Mouse (Mus musculus) MEL (cell line): ENCODE results near the gene March4. TPM values are rescaled to one million over a fixed set of nuclear protein-coding genes. Genes with fewer than 3 reads are reported as not detected.

ENCODE experiments used
- DNase-seq: peaks from one replicate; pipeline ENCODE4 v3.0.0; 2011; ENCODE audit warnings: low read depth, low spot score
- H3K27ac ChIP-seq: 2 replicates; pipeline ENCODE4 v1.5.1; 2012; ENCODE audit warnings: low read depth, mild to moderate bottlenecking, control low read depth, low read length, moderate library complexity; ENCODE audit not compliant: control insufficient read depth
- H3K27me3 ChIP-seq, 2 experiments: fragments of 150-350 bp in 1 of 2; sonication (generic) in 1 of 2; 2 replicates each; pipeline ENCODE4 v1.6.1; 2012; ENCODE audit warnings: low read length in 2 of 2, mild to moderate bottlenecking in 2 of 2, improper control_type of control experiment in 1 of 2, moderate library complexity in 1 of 2; ENCODE audit not compliant: insufficient read depth in 2 of 2, control insufficient read depth in 1 of 2
- H3K36me3 ChIP-seq, 2 experiments: 2 replicates each; pipeline ENCODE4 v1.6.1; 2012 to 2014; ENCODE audit warnings: low read length in 2 of 2, improper control_type of control experiment in 1 of 2, inconsistent platforms in 1 of 2, mild to moderate bottlenecking in 1 of 2; ENCODE audit not compliant: insufficient read depth in 2 of 2, control insufficient read depth in 1 of 2
- H3K4me1 ChIP-seq, 2 experiments: fragments of 150-350 bp in 1 of 2; sonication (generic) in 1 of 2; 2 replicates each; pipeline ENCODE4 v1.6.1; 2012; ENCODE audit warnings: low read length in 2 of 2, improper control_type of control experiment in 1 of 2, mild to moderate bottlenecking in 1 of 2; ENCODE audit not compliant: insufficient read depth in 2 of 2, control insufficient read depth in 1 of 2
- H3K4me3 ChIP-seq, 2 experiments: fragments of 150-350 bp in 1 of 2; sonication (generic) in 1 of 2; 2 replicates each; pipeline ENCODE4 v1.5.1; 2012; ENCODE audit warnings: low read depth in 2 of 2, low read length in 2 of 2, mild to moderate bottlenecking in 2 of 2, moderate library complexity in 2 of 2, control low read depth in 1 of 2, improper control_type of control experiment in 1 of 2; ENCODE audit not compliant: control insufficient read depth in 1 of 2, insufficient read depth in 1 of 2
- H3K79me2 ChIP-seq: 2 replicates; pipeline ENCODE4 v1.6.1; 2012; ENCODE audit warnings: mild to moderate bottlenecking, low read length, moderate library complexity; ENCODE audit not compliant: control insufficient read depth, poor library complexity, insufficient read depth
- H3K9ac ChIP-seq: 2 replicates; pipeline ENCODE4 v1.6.1; 2012; ENCODE audit warnings: low read depth, mild to moderate bottlenecking, control low read depth, low read length, moderate library complexity; ENCODE audit not compliant: control insufficient read depth, poor library complexity, severe bottlenecking
- H3K9me3 ChIP-seq: fragments of 150-350 bp; sonication (generic); replicated peaks from 2 replicates; pipeline ENCODE4 v1.6.1; 2012; ENCODE audit warnings: mild to moderate bottlenecking, low read length, improper control_type of control experiment, moderate library complexity; ENCODE audit not compliant: insufficient read depth
- BHLHE40 ChIP-seq: IDR thresholded peaks from 2 replicates; pipeline ENCODE4 v1.6.1; 2012; ENCODE audit warnings: low read depth, mild to moderate bottlenecking, inconsistent platforms, low read length, improper control_type of control experiment, borderline replicate concordance
- CHD1 ChIP-seq: IDR thresholded peaks from 2 replicates; pipeline ENCODE4 v1.6.1; 2012; ENCODE audit warnings: low read depth, mild to moderate bottlenecking, inconsistent platforms, low read length, improper control_type of control experiment
- CHD2 ChIP-seq: IDR thresholded peaks from 2 replicates; pipeline ENCODE4 v1.6.1; 2011; ENCODE audit warnings: low read length, improper control_type of control experiment
- ELF1 ChIP-seq: IDR thresholded peaks from 2 replicates; pipeline ENCODE4 v1.6.1; 2014; ENCODE audit warnings: low read depth, mild to moderate bottlenecking, inconsistent platforms, low read length, improper control_type of control experiment, moderate library complexity
- ETS1 ChIP-seq: IDR thresholded peaks from 2 replicates; pipeline ENCODE4 v1.6.1; 2012; ENCODE audit warnings: low read depth, mild to moderate bottlenecking, inconsistent platforms, low read length, improper control_type of control experiment, moderate library complexity
- GATA1 ChIP-seq: IDR thresholded peaks from 2 replicates; pipeline ENCODE4 v1.6.1; 2011; ENCODE audit warnings: low read depth, low read length, improper control_type of control experiment
- HCFC1 ChIP-seq: IDR thresholded peaks from 2 replicates; pipeline ENCODE4 v1.6.1; 2012; ENCODE audit warnings: low read depth, mild to moderate bottlenecking, inconsistent platforms, low read length, improper control_type of control experiment, moderate library complexity
- KAT2A ChIP-seq: conservative IDR thresholded peaks from 2 replicates; pipeline ENCODE4 v1.6.1; 2012; ENCODE audit warnings: low read depth, low read length, improper control_type of control experiment, inconsistent platforms
- MAFK ChIP-seq: IDR thresholded peaks from 2 replicates; pipeline ENCODE4 v1.6.1; 2011; ENCODE audit warnings: low read depth, mild to moderate bottlenecking, low read length, improper control_type of control experiment, borderline replicate concordance
- MAX ChIP-seq: IDR thresholded peaks from 2 replicates; pipeline ENCODE4 v1.6.1; 2011; ENCODE audit warnings: low read length, improper control_type of control experiment
- MYB ChIP-seq: IDR thresholded peaks from 2 replicates; pipeline ENCODE4 v1.6.1; 2011; ENCODE audit warnings: mild to moderate bottlenecking, low read depth, low read length, improper control_type of control experiment
- NRF1 ChIP-seq: IDR thresholded peaks from 2 replicates; pipeline ENCODE4 v1.6.1; 2014; ENCODE audit warnings: low read depth, mild to moderate bottlenecking, inconsistent platforms, low read length, improper control_type of control experiment, moderate library complexity; ENCODE audit not compliant: poor library complexity, insufficient read depth, severe bottlenecking
- SIN3A ChIP-seq: IDR thresholded peaks from 2 replicates; pipeline ENCODE4 v1.6.1; 2012; ENCODE audit warnings: low read length, improper control_type of control experiment, inconsistent platforms
- SMC3 ChIP-seq: IDR thresholded peaks from 2 replicates; pipeline ENCODE4 v1.6.1; 2011; ENCODE audit warnings: low read depth, low read length, improper control_type of control experiment
- TAL1 ChIP-seq: IDR thresholded peaks from 2 replicates; pipeline ENCODE4 v1.6.1; 2012; ENCODE audit warnings: mild to moderate bottlenecking, inconsistent platforms, low read length, moderate library complexity, mixed read lengths
- TCF12 ChIP-seq: IDR thresholded peaks from 2 replicates; pipeline ENCODE4 v1.6.1; 2014; ENCODE audit warnings: low read depth, mild to moderate bottlenecking, inconsistent platforms, low read length, improper control_type of control experiment, moderate library complexity
- UBTF ChIP-seq: IDR thresholded peaks from 2 replicates; pipeline ENCODE4 v1.6.1; 2012; ENCODE audit warnings: low read depth, mild to moderate bottlenecking, inconsistent platforms, low read length, improper control_type of control experiment, moderate library complexity, borderline replicate concordance; ENCODE audit not compliant: insufficient read depth
- USF1 ChIP-seq: IDR thresholded peaks from 2 replicates; pipeline ENCODE4 v1.6.1; 2014; ENCODE audit warnings: low read depth, mild to moderate bottlenecking, inconsistent platforms, low read length, improper control_type of control experiment, moderate library complexity
- USF2 ChIP-seq, 2 experiments: IDR thresholded peaks; 2 replicates each; pipeline ENCODE4 v1.6.1; 2011 to 2012; ENCODE audit warnings: improper control_type of control experiment in 2 of 2, low read length in 2 of 2, borderline replicate concordance in 1 of 2, inconsistent platforms in 1 of 2, low read depth in 1 of 2, mild to moderate bottlenecking in 1 of 2; ENCODE audit not compliant: insufficient read depth in 1 of 2
- ZMIZ1 ChIP-seq: IDR thresholded peaks from 2 replicates; pipeline ENCODE4 v1.6.1; 2012; ENCODE audit warnings: low read depth, mild to moderate bottlenecking, inconsistent platforms, low read length, improper control_type of control experiment, moderate library complexity
- ZNF384 ChIP-seq: IDR thresholded peaks from 2 replicates; pipeline ENCODE4 v1.6.1; 2012; ENCODE audit warnings: low read depth, mild to moderate bottlenecking, inconsistent platforms, low read length, improper control_type of control experiment
- polyA plus RNA-seq, 2 experiments: library from polyadenylated mRNA; stranded (reverse) in 1 of 2; unstranded in 1 of 2; fragments of >175 nt in 1 of 2; fragments of >200 nt in 1 of 2; gene quantifications; 2 replicates each; pipeline versions ENCODE4 v1.2.1 to v1.2.4; 2012; ENCODE audit warnings: low replicate concordance in 2 of 2, low read depth in 1 of 2; ENCODE audit not compliant: insufficient read length in 2 of 2, insufficient read depth in 1 of 2, missing spikeins in 1 of 2
- total RNA-seq: library from RNA; depleted of rRNA; stranded (reverse); fragments of 300-350 nt; gene quantifications from 2 replicates; pipeline ENCODE4 v1.2.3, GENCODE M21; 2012

The March4 gene
- total and polyA plus RNA-seq, 3 experiments, result not detected

DNA sequence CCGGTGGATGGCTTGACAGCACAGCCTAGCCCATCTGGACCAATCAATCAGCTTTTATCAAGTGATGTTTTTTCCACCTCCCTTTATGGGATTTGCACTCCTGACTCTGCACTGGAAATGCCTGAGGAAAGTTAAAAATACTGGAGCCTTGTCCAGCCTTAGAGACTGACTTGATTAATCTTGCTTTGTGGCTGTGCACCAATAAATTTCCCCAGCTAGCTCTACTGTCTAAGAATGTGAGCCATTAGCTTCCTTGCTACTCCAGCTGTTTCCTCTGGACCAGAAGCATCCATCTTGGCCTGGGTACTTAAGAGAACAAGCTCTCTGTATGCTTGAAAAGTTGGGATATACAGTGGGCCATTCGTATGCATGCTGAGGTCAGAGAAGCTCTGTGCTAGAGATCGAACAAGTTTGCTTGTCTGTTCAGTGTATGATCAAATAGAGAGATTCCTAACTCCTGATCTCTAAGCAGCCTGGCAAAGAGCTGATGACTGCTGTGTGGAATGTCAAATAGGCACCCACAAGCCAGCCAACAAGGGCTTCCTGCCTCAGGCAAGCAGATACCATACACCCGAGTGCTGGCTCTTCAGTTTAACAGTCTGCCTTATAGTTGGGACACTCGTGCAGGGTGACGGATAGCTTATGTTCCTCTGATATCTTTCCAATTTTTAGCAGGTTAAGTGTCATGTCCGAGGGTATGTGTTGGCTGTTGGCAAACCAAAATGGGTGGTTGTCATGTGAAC is 25.8 kb downstream of the March4 start:
- H3K79me2 ChIP-seq, result no peaks in the 10 kb centered on the region
- no peaks in the 10 kb centered on the region for H3K36me3 ChIP-seq
- TF ChIP-seq ETS1 (no peak), NRF1 (no peak), ZNF384 (no peak), CHD1 (no peak), ZMIZ1 (no peak), GATA1 (no peak), TCF12 (no peak), TAL1 (no peak), USF2 (IDR thresholded peaks at IDR 0.05; ENCODE audit: borderline replicate concordance in 1 of 2, insufficient read depth in 1 of 2, low read depth in 1 of 2, low read length in 2 of 2) (no peak), MYB (no peak), CHD2 (no peak), UBTF (no peak)
- no peaks in the 10 kb centered on the region for H3K9me3 ChIP-seq
- no peaks in the 10 kb centered on the region for H3K27me3 ChIP-seq
- no peak for DNase-seq
- no peak overlapping the region for H3K9ac ChIP-seq
- H3K4me3 ChIP-seq, result no peak overlapping the region
- H3K27ac ChIP-seq, result no peak overlapping the region
- no peaks in the 10 kb centered on the region for H3K4me1 ChIP-seq

DNA sequence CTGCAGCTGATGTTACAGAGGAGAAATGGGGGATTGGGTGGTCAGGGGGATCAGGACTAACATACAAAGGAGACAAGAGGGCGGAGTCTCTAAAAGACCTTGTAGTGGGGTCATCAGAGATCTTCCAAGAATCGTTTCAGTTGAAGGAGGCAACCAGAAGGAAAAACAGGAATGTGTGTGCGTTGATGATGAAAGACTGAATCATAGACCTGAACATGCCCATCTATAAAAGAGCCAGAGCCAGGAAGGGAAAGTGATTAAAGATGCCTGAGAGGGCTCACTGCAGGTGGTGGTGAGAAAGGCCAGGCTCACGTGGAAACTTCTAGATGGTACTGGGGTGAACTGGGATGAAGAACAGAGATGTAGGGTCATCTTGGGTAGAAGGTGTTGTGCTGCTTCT is 27.2 kb downstream of the March4 start:
- no peaks in the 10 kb centered on the region for H3K9me3 ChIP-seq
- H3K79me2 ChIP-seq, result no peaks in the 10 kb centered on the region
- DNase-seq, result no peak
- no peaks in the 10 kb centered on the region for H3K36me3 ChIP-seq
- H3K4me3 ChIP-seq, result no peak overlapping the region
- no peaks in the 10 kb centered on the region for H3K27me3 ChIP-seq
- TF ChIP-seq MAX (no peak), UBTF (no peak), MAFK (no peak), HCFC1 (no peak), GATA1 (no peak), CHD2 (no peak), USF1 (no peak), ELF1 (no peak), BHLHE40 (no peak), KAT2A (no peak), SIN3A (no peak), MYB (no peak), SMC3 (no peak)
- no peak overlapping the region for H3K9ac ChIP-seq
- H3K27ac ChIP-seq, result no peak overlapping the region
- H3K4me1 ChIP-seq, result no peaks in the 10 kb centered on the region
